Mouse (Mus musculus): ENCODE data around the gene Samm50. TPM values are rescaled to one million over a fixed set of nuclear protein-coding genes. Genes with fewer than 3 reads are reported as not detected.

Samm50 gene
- total and polyA plus RNA-seq, 3 experiments, result 55.3 to 132 (median 79.3) TPM

DNA sequence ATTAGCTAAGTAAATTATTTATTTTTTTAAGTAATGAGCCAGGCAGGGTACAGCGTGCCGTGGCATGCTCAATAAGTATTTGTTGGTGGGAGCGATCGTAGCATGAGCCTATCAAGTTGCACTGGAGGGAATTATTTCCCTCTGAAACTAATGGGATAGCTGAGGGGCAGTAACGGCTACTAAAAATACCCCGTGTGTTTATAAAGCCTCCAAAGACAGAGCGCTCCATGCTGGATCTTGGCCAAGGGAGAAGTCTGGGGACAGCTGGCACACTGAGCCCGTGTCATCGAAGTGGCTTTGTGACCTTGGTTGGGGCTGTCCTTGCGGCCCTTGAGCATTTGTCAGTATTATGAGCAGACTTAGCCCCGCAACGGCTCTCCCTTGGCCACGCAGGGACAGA, 59.2 kb downstream of the Samm50 start:
- Histone ChIP-seq H3K36me3 (replicated peaks in 1 of 2; ENCODE audit: control insufficient read depth in 1 of 2, insufficient read depth in 1 of 2, low read length in 1 of 2) (no peaks in the 10 kb centered on the region), H3K27me3 (replicated peaks) (peaks cover 14% of the 10 kb centered on the region), H3K9me3 (replicated peaks; ENCODE audit: low read length) (peaks cover 9% of the 10 kb centered on the region), H3K79me2 (replicated peaks; ENCODE audit: control insufficient read depth, extremely low read depth, insufficient read depth, poor library complexity, severe bottlenecking) (no peaks in the 10 kb centered on the region), H3K27ac (ENCODE audit: insufficient read depth, low read depth) (no peak overlapping the region), H3K4me2 (ENCODE audit: insufficient read depth, low read depth, poor library complexity, severe bottlenecking) (no peak overlapping the region), H3K4me3 (replicated peaks in 1 of 3; ENCODE audit: low read depth in 2 of 3, low read length in 2 of 3, poor library complexity in 1 of 3) (no peak overlapping the region), H3K9ac (ENCODE audit: insufficient read depth, low read depth) (no peak overlapping the region), H3K4me1 (ENCODE audit: control insufficient read depth in 1 of 2, insufficient read depth in 2 of 2) (no peaks in the 10 kb centered on the region)
- TF ChIP-seq TBP (conservative IDR thresholded peaks at IDR 0.05; ENCODE audit: low read depth, low read length), result no peak
- TF ChIP-seq JUND (conservative IDR thresholded peaks at IDR 0.05; ENCODE audit: low read depth, low read length), result no peak
- dilution Hi-C loops (cut with MboI; ENCODE audit: extremely low pct_ligation_motif_present, extremely low pct_unique_long_range_greater_than_20kb, low sequenced_read_pairs) (no loop called here), in situ Hi-C loops (cut with MboI; ENCODE audit: low pct_ligation_motif_present, low pct_unique_long_range_greater_than_20kb, low sequenced_read_pairs) (no loop called here)
- DNase-seq (ENCODE audit: extremely low read depth), result no peak

GRCm38 (mm10) chr15:84252645-84253044, 60.6 kb downstream of the Samm50 start:
- H3K4me1 ChIP-seq (ENCODE audit: control insufficient read depth in 1 of 2, insufficient read depth in 2 of 2), result no peaks in the 10 kb centered on the region
- dilution Hi-C loops (cut with MboI; ENCODE audit: extremely low pct_ligation_motif_present, extremely low pct_unique_long_range_greater_than_20kb, low sequenced_read_pairs), result no loop called here

DNA sequence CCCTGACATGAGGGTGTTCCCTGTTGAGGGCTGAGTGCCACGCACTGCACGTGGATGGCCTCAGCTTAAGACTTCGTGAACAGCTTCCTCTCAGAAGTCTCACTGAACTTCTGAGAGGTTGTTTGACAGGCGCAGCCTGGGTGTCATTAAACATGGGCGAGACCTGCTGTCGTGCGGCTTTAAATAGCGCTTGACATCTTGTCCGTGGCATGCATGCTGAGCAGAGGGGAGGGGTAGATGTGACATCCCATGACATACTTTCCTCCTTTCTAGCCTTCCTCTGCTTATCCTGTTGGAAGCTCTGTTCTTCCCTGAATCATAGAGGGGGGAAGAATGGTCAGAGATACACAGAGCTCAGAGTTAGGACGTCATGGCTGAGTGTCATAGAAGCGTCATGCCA, 61.7 kb downstream of the Samm50 start:
- Histone ChIP-seq H3K27me3 (replicated peaks) (peaks cover 37% of the 10 kb centered on the region), H3K27ac (ENCODE audit: insufficient read depth, low read depth) (no peak overlapping the region), H3K4me3 (replicated peaks in 1 of 3; ENCODE audit: low read depth in 2 of 3, low read length in 2 of 3, poor library complexity in 1 of 3) (no peak overlapping the region), H3K9ac (ENCODE audit: insufficient read depth, low read depth) (no peak overlapping the region), H3K4me2 (ENCODE audit: insufficient read depth, low read depth, poor library complexity, severe bottlenecking) (no peak overlapping the region), H3K4me1 (ENCODE audit: control insufficient read depth in 1 of 2, insufficient read depth in 2 of 2) (no peaks in the 10 kb centered on the region), H3K9me3 (replicated peaks; ENCODE audit: low read length) (no peaks in the 10 kb centered on the region), H3K36me3 (replicated peaks in 1 of 2; ENCODE audit: control insufficient read depth in 1 of 2, insufficient read depth in 1 of 2, low read length in 1 of 2) (no peaks in the 10 kb centered on the region), H3K79me2 (replicated peaks; ENCODE audit: control insufficient read depth, extremely low read depth, insufficient read depth, poor library complexity, severe bottlenecking) (no peaks in the 10 kb centered on the region)
- DNase-seq (ENCODE audit: extremely low read depth), result no peak
- in situ Hi-C loops (cut with MboI; ENCODE audit: low pct_ligation_motif_present, low pct_unique_long_range_greater_than_20kb, low sequenced_read_pairs), result no loop called here
- dilution Hi-C loops (cut with MboI; ENCODE audit: extremely low pct_ligation_motif_present, extremely low pct_unique_long_range_greater_than_20kb, low sequenced_read_pairs), result no loop called here
- TF ChIP-seq NELFE (IDR thresholded peaks at IDR 0.05; ENCODE audit: low read depth, low read length) (no peak), RAD21 (IDR thresholded peaks at IDR 0.05; ENCODE audit: low read depth, low read length) (no peak), TCF12 (IDR thresholded peaks at IDR 0.05; ENCODE audit: low read depth, low read length) (no peak), GABPA (IDR thresholded peaks at IDR 0.05; ENCODE audit: insufficient replicate concordance, low read depth, low read length) (no peak), BHLHE40 (IDR thresholded peaks at IDR 0.05; ENCODE audit: low read depth, low read length) (no peak), IRF4 (IDR thresholded peaks at IDR 0.05; ENCODE audit: low read depth, low read length) (no peak), JUN (IDR thresholded peaks at IDR 0.05; ENCODE audit: insufficient read depth, low read depth, low read length) (no peak), USF1 (IDR thresholded peaks at IDR 0.05; ENCODE audit: low read depth, low read length) (no peak), KAT2A (IDR thresholded peaks at IDR 0.05; ENCODE audit: insufficient replicate concordance, low read length) (no peak), POLR2AphosphoS2 (IDR thresholded peaks at IDR 0.05; ENCODE audit: low read depth, low read length) (no peak), JUND (conservative IDR thresholded peaks at IDR 0.05; ENCODE audit: low read depth, low read length) (no peak), MAX (IDR thresholded peaks at IDR 0.05; ENCODE audit: low read length) (no peak), SIN3A (IDR thresholded peaks at IDR 0.05; ENCODE audit: low read length) (no peak), TBP (conservative IDR thresholded peaks at IDR 0.05; ENCODE audit: low read depth, low read length) (no peak), MXI1 (IDR thresholded peaks at IDR 0.05; ENCODE audit: low read depth, low read length) (no peak), MEF2A (IDR thresholded peaks at IDR 0.05; ENCODE audit: borderline replicate concordance, low read depth, low read length) (no peak)

More at GRCm38 (mm10) chr15:84252645-84253044, 60.6 kb downstream of the Samm50 start:
- H3K4me3 ChIP-seq (replicated peaks in 1 of 3; ENCODE audit: low read depth in 2 of 3, low read length in 2 of 3, poor library complexity in 1 of 3), result no peak overlapping the region
- peaks cover 27% of the 10 kb centered on the region for H3K27me3 ChIP-seq (replicated peaks)
- in situ Hi-C loops (cut with MboI; ENCODE audit: low pct_ligation_motif_present, low pct_unique_long_range_greater_than_20kb, low sequenced_read_pairs), result no loop called here
- H3K36me3 ChIP-seq (replicated peaks in 1 of 2; ENCODE audit: control insufficient read depth in 1 of 2, insufficient read depth in 1 of 2, low read length in 1 of 2), result no peaks in the 10 kb centered on the region
- DNase-seq (ENCODE audit: extremely low read depth), result no peak
- no peak overlapping the region for H3K9ac ChIP-seq (ENCODE audit: insufficient read depth, low read depth)
- H3K9me3 ChIP-seq (replicated peaks; ENCODE audit: low read length), result peaks cover 2% of the 10 kb centered on the region
- no peak overlapping the region for H3K27ac ChIP-seq (ENCODE audit: insufficient read depth, low read depth)
- no peaks in the 10 kb centered on the region for H3K79me2 ChIP-seq (replicated peaks; ENCODE audit: control insufficient read depth, extremely low read depth, insufficient read depth, poor library complexity, severe bottlenecking)
- H3K4me2 ChIP-seq (ENCODE audit: insufficient read depth, low read depth, poor library complexity, severe bottlenecking), result no peak overlapping the region
- no peak for TF ChIP-seq MYC (IDR thresholded peaks at IDR 0.05; ENCODE audit: low read depth, low read length)
- TF ChIP-seq KAT2A (IDR thresholded peaks at IDR 0.05; ENCODE audit: insufficient replicate concordance, low read length), result no peak
- TF ChIP-seq PAX5 (IDR thresholded peaks at IDR 0.05; ENCODE audit: low read length), result no peak
- no peak for TF ChIP-seq TBP (conservative IDR thresholded peaks at IDR 0.05; ENCODE audit: low read depth, low read length)
- TF ChIP-seq MAZ (IDR thresholded peaks at IDR 0.05; ENCODE audit: low read depth, low read length), result no peak
- no peak for TF ChIP-seq JUN (IDR thresholded peaks at IDR 0.05; ENCODE audit: insufficient read depth, low read depth, low read length)
- TF ChIP-seq MXI1 (IDR thresholded peaks at IDR 0.05; ENCODE audit: low read depth, low read length), result no peak
- TF ChIP-seq MAX (IDR thresholded peaks at IDR 0.05; ENCODE audit: low read length), result no peak
- no peak for TF ChIP-seq MEF2A (IDR thresholded peaks at IDR 0.05; ENCODE audit: borderline replicate concordance, low read depth, low read length)
- no peak for TF ChIP-seq CHD2 (IDR thresholded peaks at IDR 0.05; ENCODE audit: low read length)

All from CH12.LX (cell line).